Mouse (Mus musculus): Measurements from ENCODE around the gene Nucb2.
A peak's percentile ranks its signal among the peaks of the same experiment; 100 is the strongest.

Gene Nucb2

GRCm38 (mm10) chr7:116503879-116504817 lies at the start of gene Nucb2:
Gene Nucb2 (plus strand): TSS chr7:116504369.
- peak; percentile 100 for DNase-seq (ENCODE audit: low spot score in 2 of 2)

- no peak for DNase-seq (ENCODE audit: low spot score in 2 of 2)
Observed at GRCm38 (mm10) chr7:116456964-116457363, 47.2 kb upstream of the Nucb2 start.

GRCm38 (mm10) chr7:116457391-116457790 lies 46.8 kb upstream of the Nucb2 start:
- DNase-seq (ENCODE audit: low spot score in 2 of 2), result no peak

GRCm38 (mm10) chr7:116458985-116459441 lies 45.2 kb upstream of the Nucb2 start:
- DNase-seq (ENCODE audit: low spot score in 2 of 2), result peak in 1 of 2 experiments; percentile 24

- DNase-seq (ENCODE audit: low spot score in 2 of 2), result no peak
Observed at GRCm38 (mm10) chr7:116462114-116462513, 42.1 kb upstream of the Nucb2 start.

- DNase-seq (ENCODE audit: low spot score in 2 of 2), result no peak
Observed at GRCm38 (mm10) chr7:116475836-116476235, 28.3 kb upstream of the Nucb2 start.

GRCm38 (mm10) chr7:116476264-116476663 lies 27.9 kb upstream of the Nucb2 start:
- no peak for DNase-seq (ENCODE audit: low spot score in 2 of 2)

- no peak for DNase-seq (ENCODE audit: low spot score in 2 of 2)
Observed at GRCm38 (mm10) chr7:116483106-116483505, 21.1 kb upstream of the Nucb2 start.

GRCm38 (mm10) chr7:116483782-116484181 lies 20.4 kb upstream of the Nucb2 start:
- DNase-seq (ENCODE audit: low spot score in 2 of 2), result no peak

GRCm38 (mm10) chr7:116484213-116484612 lies 20.0 kb upstream of the Nucb2 start:
- no peak for DNase-seq (ENCODE audit: low spot score in 2 of 2)

GRCm38 (mm10) chr7:116485062-116485601 lies 19.0 kb upstream of the Nucb2 start:
- DNase-seq (ENCODE audit: low spot score in 2 of 2), result no peak

- no peak for DNase-seq (ENCODE audit: low spot score in 2 of 2)
Observed at GRCm38 (mm10) chr7:116491113-116491512, 13.1 kb upstream of the Nucb2 start.

- no peak for DNase-seq (ENCODE audit: low spot score in 2 of 2)
Observed at GRCm38 (mm10) chr7:116493267-116494003, 10.7 kb upstream of the Nucb2 start.

- DNase-seq (ENCODE audit: low spot score in 2 of 2), result no peak
Observed at GRCm38 (mm10) chr7:116494618-116495017, 9.6 kb upstream of the Nucb2 start.

GRCm38 (mm10) chr7:116496760-116497159 lies 7.4 kb upstream of the Nucb2 start:
- no peak for DNase-seq (ENCODE audit: low spot score in 2 of 2)

- no peak for DNase-seq (ENCODE audit: low spot score in 2 of 2)
Observed at GRCm38 (mm10) chr7:116504818-116505170, 625 bp downstream of the Nucb2 start.

GRCm38 (mm10) chr7:116514030-116514429 lies 9.9 kb downstream of the Nucb2 start:
- no peak for DNase-seq (ENCODE audit: low spot score in 2 of 2)

GRCm38 (mm10) chr7:116514546-116514945 lies 10.4 kb downstream of the Nucb2 start:
- no peak for DNase-seq (ENCODE audit: low spot score in 2 of 2)

- DNase-seq (ENCODE audit: low spot score in 2 of 2), result no peak
Observed at GRCm38 (mm10) chr7:116515059-116515458, 10.9 kb downstream of the Nucb2 start.

- no peak for DNase-seq (ENCODE audit: low spot score in 2 of 2)
Observed at GRCm38 (mm10) chr7:116515514-116516135, 11.5 kb downstream of the Nucb2 start.

GRCm38 (mm10) chr7:116517240-116517639 lies 13.1 kb downstream of the Nucb2 start:
- no peak for DNase-seq (ENCODE audit: low spot score in 2 of 2)

- no peak for DNase-seq (ENCODE audit: low spot score in 2 of 2)
Observed at GRCm38 (mm10) chr7:116518155-116518554, 14.0 kb downstream of the Nucb2 start.

Data from right cerebral cortex, postnatal 10 days (tissue).